Mouse (Mus musculus) gastrocnemius, postnatal 25 days (tissue): Measurements from ENCODE around the gene Ackr2. TPM values are rescaled to one million over a fixed set of nuclear protein-coding genes. Genes with fewer than 3 reads are reported as not detected.

Experiments
- DNase-seq: peaks from one replicate; pipeline ENCODE4 v3.0.0; 2022
- total RNA-seq, 2 experiments: library from RNA; stranded (reverse); gene quantifications; 1 replicate in 1 of 2; 2 replicates in 1 of 2; pipeline ENCODE4 v1.2.3; 2021

Ackr2 gene
- total RNA-seq, 2 experiments from 2014 or later = 1.9 to 2.0 TPM

GRCm38 (mm10) chr9:121919027-121919501 lies 20.9 kb downstream of the Ackr2 start:
- DNase-seq = no peak

GRCm38 (mm10) chr9:121923443-121923842 lies 25.3 kb downstream of the Ackr2 start:
- no peak for DNase-seq

- no peak for DNase-seq
Measured at GRCm38 (mm10) chr9:121923906-121924305, 25.8 kb downstream of the Ackr2 start.

- no peak for DNase-seq
Measured at GRCm38 (mm10) chr9:121924901-121925560, 26.9 kb downstream of the Ackr2 start.

- no peak for DNase-seq
Measured at GRCm38 (mm10) chr9:121925959-121926358, 27.8 kb downstream of the Ackr2 start.

GRCm38 (mm10) chr9:121926634-121927405 lies 28.7 kb downstream of the Ackr2 start:
- DNase-seq = no peak

- no peak for DNase-seq
Measured at GRCm38 (mm10) chr9:121927721-121928120, 29.6 kb downstream of the Ackr2 start.

GRCm38 (mm10) chr9:121928498-121928897 lies 30.3 kb downstream of the Ackr2 start:
- DNase-seq = no peak

- DNase-seq = no peak
Measured at GRCm38 (mm10) chr9:121934856-121935255, 36.7 kb downstream of the Ackr2 start.

GRCm38 (mm10) chr9:121936952-121937351 lies 38.8 kb downstream of the Ackr2 start:
- no peak for DNase-seq

- no peak for DNase-seq
Measured at GRCm38 (mm10) chr9:121937451-121937864, 39.3 kb downstream of the Ackr2 start.

GRCm38 (mm10) chr9:121937944-121938355 lies 39.8 kb downstream of the Ackr2 start:
- no peak for DNase-seq

- DNase-seq = no peak
Measured at GRCm38 (mm10) chr9:121943005-121943404, 44.9 kb downstream of the Ackr2 start.

GRCm38 (mm10) chr9:121943628-121944027 lies 45.5 kb downstream of the Ackr2 start:
- DNase-seq = no peak

- DNase-seq = no peak
Measured at GRCm38 (mm10) chr9:121947784-121948183, 49.6 kb downstream of the Ackr2 start.

GRCm38 (mm10) chr9:121948431-121948830 lies 50.3 kb downstream of the Ackr2 start:
- DNase-seq = no peak

- DNase-seq = peak; percentile 80
Measured at GRCm38 (mm10) chr9:121950418-121951113, 52.4 kb downstream of the Ackr2 start, which contains the start of gene Fam198a. Gene Fam198a, plus strand, starts transcription at chr9:121950988.

GRCm38 (mm10) chr9:121951114-121951423 lies 52.9 kb downstream of the Ackr2 start:
- DNase-seq = no peak

- DNase-seq = peak; percentile 47
Measured at GRCm38 (mm10) chr9:121952596-121952995, 54.4 kb downstream of the Ackr2 start.

- no peak for DNase-seq
Measured at GRCm38 (mm10) chr9:121959966-121960635, 61.9 kb downstream of the Ackr2 start.
